Mouse (Mus musculus) stomach, embryonic 14.5 days (tissue): ENCODE data around the gene Phf10. TPM values are rescaled to one million over a fixed set of nuclear protein-coding genes. Genes with fewer than 3 reads are reported as not detected.
"Not testable (repeated sequence)": the region's sequence is repeated elsewhere in the genome, so short reads cannot be mapped to it uniquely, and the experiment has no call there.

Experiments used
- ATAC-seq: fragments of 200-750 bp; cut with Nextera tagmentation; 2 replicates; pipeline ENCODE4 v1.8.0; 2017; ENCODE audit warnings: low read depth, moderate TSS enrichment; ENCODE audit not compliant: insufficient number of reproducible peaks, insufficient read depth, low FRiP score
- H3K27ac ChIP-seq: fragments of 300-500 bp; sonication (generic); 2 replicates; pipeline ENCODE4 v1.5.1; 2014; ENCODE audit warnings: mild to moderate bottlenecking, low read length, moderate library complexity, mixed read lengths
- H3K27me3 ChIP-seq: fragments of 300-500 bp; sonication (generic); 2 replicates; pipeline ENCODE4 v1.6.1; 2014; ENCODE audit warnings: low read length, control low read depth, mixed read lengths; ENCODE audit not compliant: control insufficient read depth, insufficient read depth
- H3K36me3 ChIP-seq: fragments of 300-500 bp; sonication (generic); 2 replicates; pipeline ENCODE4 v1.6.1; 2014; ENCODE audit warnings: mild to moderate bottlenecking, control low read depth, low read length, moderate library complexity, mixed read lengths; ENCODE audit not compliant: control insufficient read depth, insufficient read depth
- H3K4me1 ChIP-seq: fragments of 300-500 bp; sonication (generic); 2 replicates; pipeline ENCODE4 v1.6.1; 2014; ENCODE audit warnings: low read length, control low read depth, mixed read lengths; ENCODE audit not compliant: control insufficient read depth, insufficient read depth
- H3K4me2 ChIP-seq: fragments of 300-500 bp; sonication (generic); replicated peaks from 2 replicates; pipeline ENCODE4 v1.6.1; 2014; ENCODE audit warnings: low read depth, low read length, control low read depth
- H3K4me3 ChIP-seq: fragments of 300-500 bp; sonication (generic); 2 replicates; pipeline ENCODE4 v1.5.1; 2014; ENCODE audit warnings: low read depth, low read length, control low read depth
- H3K9ac ChIP-seq: fragments of 300-500 bp; sonication (generic); replicated peaks from 2 replicates; pipeline ENCODE4 v1.6.1; 2014; ENCODE audit warnings: low read depth, mild to moderate bottlenecking, control low read depth, low read length, moderate library complexity, mixed read lengths
- H3K9me3 ChIP-seq: fragments of 300-500 bp; sonication (generic); 2 replicates; pipeline ENCODE4 v1.6.1; 2016; ENCODE audit warnings: low read depth, low read length, control low read depth; ENCODE audit not compliant: control insufficient read depth
- WGBS: fragments of 180-500 bp; shearing (Covaris S2); extraction: QIAGEN DNeasy Blood & Tissue Kit; methylation state at CpG from one replicate; pipeline ENCODE4 v1.1.7; 2014; 5-methylcytosine and 5-hydroxymethylcytosine counted together
- polyA plus RNA-seq: library from polyadenylated mRNA; unstranded; fragments of >200 nt; fragmentation: Nextera tagmentation; extraction: Ambion mirVana; gene quantifications from 2 replicates; pipeline ENCODE4 v1.2.1, GENCODE M21; 2014

Phf10 gene
- polyA plus RNA-seq, 1 experiment from 2014 or later: 55.0 TPM

- no CpG with 5 or more reads among the region's 60 CpGs for WGBS
These were observed 17.4 kb upstream of the Phf10 start, which contains the start of the genes 9030025P20Rik and Gm3417 for GRCm38 (mm10) chr17:14978362-14979038. Gene 9030025P20Rik (plus strand): TSS chr17:14978468. Gene Gm3417 (minus strand): TSS chr17:14978790.

DNA sequence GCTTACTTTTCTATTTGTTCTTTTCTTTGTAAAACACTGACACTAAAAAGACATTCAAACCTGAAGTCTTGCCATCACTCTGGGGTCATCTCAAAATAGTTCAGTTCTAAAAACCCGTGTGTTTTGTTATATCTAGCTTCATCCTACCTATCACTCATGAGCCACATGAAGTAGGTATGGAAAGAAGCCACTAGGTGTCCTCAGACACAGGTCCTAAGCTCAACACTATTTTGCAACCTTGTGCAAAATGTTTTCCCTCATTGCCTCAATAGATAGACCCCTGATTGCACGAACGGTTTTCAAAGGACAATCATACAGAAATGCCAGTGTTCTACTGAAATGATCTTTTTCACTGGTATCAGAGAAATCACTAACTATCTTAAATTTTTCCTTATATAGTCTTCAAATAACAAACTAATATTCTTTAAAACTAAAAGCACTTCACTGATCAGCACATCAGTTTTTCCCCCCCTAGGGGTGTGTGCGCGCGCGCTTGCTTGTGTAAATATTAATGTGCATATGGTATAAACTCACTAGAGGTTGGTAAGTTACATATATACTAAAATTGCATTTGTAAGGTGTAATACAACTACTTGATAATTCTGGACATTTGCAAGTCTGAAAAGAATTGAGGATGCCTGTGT is 16.8 kb upstream of the Phf10 start:
- not testable (repeated sequence) for H3K9me3 ChIP-seq, H3K36me3 ChIP-seq, ATAC-seq, H3K4me1 ChIP-seq, H3K4me3 ChIP-seq, H3K27me3 ChIP-seq, H3K4me2 ChIP-seq, H3K9ac ChIP-seq, H3K27ac ChIP-seq
- WGBS: 0% methylated on average over 4 of the region's 7 CpGs

More at GRCm38 (mm10) chr17:14978362-14979038, 17.4 kb upstream of the Phf10 start, which contains the start of the genes 9030025P20Rik and Gm3417:
- not testable (repeated sequence) for H3K27me3 ChIP-seq, H3K4me2 ChIP-seq, H3K4me1 ChIP-seq, H3K27ac ChIP-seq, H3K4me3 ChIP-seq, H3K9me3 ChIP-seq, H3K36me3 ChIP-seq, H3K9ac ChIP-seq
- ATAC-seq: peak; percentile 98

DNA sequence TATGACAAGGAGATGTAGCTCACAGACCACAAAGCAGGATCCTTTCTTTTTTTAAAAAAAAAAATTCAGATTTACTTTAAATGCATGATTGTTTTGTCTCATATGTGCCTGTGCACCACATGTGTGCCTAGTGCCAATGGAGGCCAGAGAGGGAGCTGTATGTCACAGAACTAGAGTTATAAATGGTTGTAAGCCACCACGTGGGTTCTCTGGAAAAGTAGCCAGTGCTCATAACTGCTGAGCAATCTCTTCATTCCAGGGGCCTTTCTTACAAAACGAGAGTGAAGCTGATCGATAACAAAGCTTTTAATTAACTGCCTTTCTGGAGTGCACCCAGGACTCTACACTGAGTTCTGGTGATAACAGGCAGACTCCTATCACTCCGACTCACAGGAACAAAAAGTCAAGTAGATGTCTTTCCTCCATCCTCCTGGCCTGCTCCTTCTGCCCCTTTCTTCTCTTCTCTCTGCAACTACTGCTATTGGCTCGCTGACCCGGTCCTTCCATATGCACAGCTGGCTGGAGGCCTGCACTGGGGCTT is 7.4 kb upstream of the Phf10 start:
- no CpG with 5 or more reads among the region's 6 CpGs for WGBS
- H3K36me3 ChIP-seq, H3K27me3 ChIP-seq, H3K4me3 ChIP-seq, H3K27ac ChIP-seq, H3K4me2 ChIP-seq, H3K4me1 ChIP-seq, H3K9ac ChIP-seq, ATAC-seq, H3K9me3 ChIP-seq: not testable (repeated sequence)

DNA sequence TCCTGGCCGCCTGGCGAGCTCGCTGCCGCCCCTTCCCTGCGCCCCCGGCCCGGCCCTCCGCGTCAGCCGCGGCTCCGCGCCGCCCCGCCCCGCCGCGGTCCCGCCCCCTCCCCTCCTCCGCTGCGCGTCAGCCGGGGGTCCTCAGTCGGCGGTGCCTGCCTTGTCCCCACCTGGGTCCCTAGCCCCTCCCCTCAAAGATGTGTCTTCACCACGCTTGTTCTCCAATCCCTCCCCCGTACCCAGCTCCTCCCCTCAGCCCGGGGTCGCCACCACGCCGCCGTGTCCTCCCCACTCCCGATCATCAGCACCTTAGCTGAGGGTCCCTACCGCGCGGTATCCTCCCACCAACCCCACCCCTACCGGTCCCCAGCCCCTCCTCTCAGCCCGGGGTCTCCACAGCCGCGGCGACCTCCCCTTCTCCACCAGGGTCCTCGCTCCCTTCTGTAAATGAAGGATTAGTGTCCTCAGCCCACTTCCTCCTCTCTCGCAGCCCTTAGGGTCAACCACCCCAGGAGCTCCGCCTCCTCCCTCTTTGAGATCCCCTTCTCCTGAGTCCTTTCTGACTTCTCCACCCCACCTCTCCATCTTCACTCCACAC is 583 bp upstream of the Phf10 start:
- not testable (repeated sequence) for H3K27ac ChIP-seq, H3K9ac ChIP-seq
- no CpG with 5 or more reads among the region's 44 CpGs for WGBS

DNA sequence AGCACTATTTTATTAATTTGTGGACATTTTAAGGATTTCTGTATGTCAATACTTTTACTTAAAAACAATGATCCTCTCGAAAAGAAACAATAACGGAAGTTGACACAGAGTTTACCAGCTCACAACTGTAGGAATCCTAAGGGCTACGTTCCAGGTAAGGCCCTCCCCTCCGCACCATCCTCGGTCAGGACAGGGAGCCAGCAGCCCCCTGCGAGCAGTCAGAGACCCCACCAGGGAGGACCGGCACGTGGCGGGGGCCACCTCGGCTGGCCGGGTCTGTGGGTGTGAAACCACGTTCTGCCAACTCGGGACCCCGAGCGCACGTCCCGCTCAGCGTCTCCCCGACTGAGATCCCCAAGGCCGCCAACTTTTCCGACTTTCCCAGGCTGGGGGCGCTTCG is 553 bp downstream of the Phf10 start:
- peak overlapping the region; percentile 57 for H3K9ac ChIP-seq
- peak overlapping the region; percentile 86 for H3K4me2 ChIP-seq
- no peaks in the 10 kb centered on the region for H3K27me3 ChIP-seq
- WGBS: 0% methylated on average over 18 of the region's 23 CpGs
- no peaks in the 10 kb centered on the region for H3K9me3 ChIP-seq
- no peak overlapping the region for H3K27ac ChIP-seq
- peak; percentile 11; the same call in 1 of the 2 replicates for ATAC-seq
- H3K4me1 ChIP-seq: peaks cover 6% of the 10 kb centered on the region; the same call in 1 of the 2 replicates
- peak overlapping the region; percentile 57 for H3K4me3 ChIP-seq
- H3K36me3 ChIP-seq: peaks cover 7% of the 10 kb centered on the region; the same call in 1 of the 2 replicates

More for the DNA sequence above, 583 bp upstream of the Phf10 start:
- not testable (repeated sequence) for H3K9me3 ChIP-seq, H3K4me2 ChIP-seq, H3K27me3 ChIP-seq, H3K4me1 ChIP-seq, H3K36me3 ChIP-seq, H3K4me3 ChIP-seq
- ATAC-seq: peak; percentile 92

DNA sequence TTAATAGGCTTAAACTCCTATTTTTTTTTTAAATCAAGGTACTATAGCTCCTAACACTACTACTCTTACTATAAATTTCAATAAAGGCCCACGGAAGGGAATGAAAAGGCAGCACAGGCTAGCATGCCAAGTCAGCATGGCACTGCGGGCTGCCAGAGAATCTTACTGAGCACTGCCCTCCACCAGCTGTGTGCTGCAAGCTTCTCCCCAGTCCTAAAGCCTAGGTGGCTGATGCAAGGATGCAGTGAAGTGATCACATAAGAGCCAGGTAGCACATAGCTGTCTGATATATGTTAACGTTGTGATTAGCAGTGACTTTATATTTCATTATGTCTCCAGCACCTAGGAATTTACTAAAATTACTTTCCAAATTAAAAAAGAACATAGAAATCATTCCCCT is 1.1 kb downstream of the Phf10 start:
- Histone ChIP-seq H3K9ac (no peak overlapping the region; the same call in 1 of the 2 replicates), H3K4me1 (peaks cover 6% of the 10 kb centered on the region; the same call in 1 of the 2 replicates), H3K9me3 (no peaks in the 10 kb centered on the region), H3K4me3 (peak overlapping the region; percentile 57), H3K36me3 (peaks cover 7% of the 10 kb centered on the region; the same call in 1 of the 2 replicates), H3K27me3 (no peaks in the 10 kb centered on the region), H3K4me2 (peak overlapping the region; percentile 86), H3K27ac (no peak overlapping the region)
- WGBS: 24% methylated on average over 3 of the region's 3 CpGs
- ATAC-seq: no peak

- ATAC-seq: no peak
- WGBS: 92% methylated on average over 5 of the region's 5 CpGs
- no peak overlapping the region for H3K9ac ChIP-seq
These were observed 2.3 kb downstream of the Phf10 start for GRCm38 (mm10) chr17:14958686-14959327.

GRCm38 (mm10) chr17:14953452-14953851 is 7.6 kb downstream of the Phf10 start:
- peaks cover 52% of the 10 kb centered on the region for H3K36me3 ChIP-seq
- no peak overlapping the region for H3K4me3 ChIP-seq
- no peaks in the 10 kb centered on the region for H3K9me3 ChIP-seq
- WGBS: 89% methylated on average over 8 of the region's 8 CpGs
- no peaks in the 10 kb centered on the region for H3K4me1 ChIP-seq
- no peak overlapping the region for H3K4me2 ChIP-seq
- no peak overlapping the region for H3K9ac ChIP-seq
- no peak for ATAC-seq
- H3K27me3 ChIP-seq: no peaks in the 10 kb centered on the region
- H3K27ac ChIP-seq: no peak overlapping the region

More at GRCm38 (mm10) chr17:14958686-14959327, 2.3 kb downstream of the Phf10 start:
- no peaks in the 10 kb centered on the region for H3K9me3 ChIP-seq
- no peaks in the 10 kb centered on the region for H3K27me3 ChIP-seq
- no peak overlapping the region for H3K4me2 ChIP-seq
- no peak overlapping the region for H3K4me3 ChIP-seq
- peaks cover 6% of the 10 kb centered on the region; the same call in 1 of the 2 replicates for H3K4me1 ChIP-seq
- no peak overlapping the region for H3K27ac ChIP-seq
- peaks cover 18% of the 10 kb centered on the region for H3K36me3 ChIP-seq
